Mouse (Mus musculus) thymus, postnatal 0 days (tissue): Measurements from ENCODE around the gene Trap1. TPM values are rescaled to one million over a fixed set of nuclear protein-coding genes. Genes with fewer than 3 reads are reported as not detected.
A peak's percentile ranks its signal among the peaks of the same experiment; 100 is the strongest.
"Not testable (repeated sequence)": the region's sequence is repeated elsewhere in the genome, so short reads cannot be mapped to it uniquely, and the experiment has no call there.

Experiments
- DNase-seq: peaks from one replicate; pipeline ENCODE4 v3.0.0-alpha.2; 2015; ENCODE audit warnings: low spot score
- polyA plus RNA-seq: library from polyadenylated mRNA; unstranded; fragments of >200 nt; fragmentation: Nextera tagmentation; extraction: Ambion mirVana; gene quantifications from 2 replicates; pipeline ENCODE4 v1.2.1, GENCODE M21; 2015

The Trap1 gene
- polyA plus RNA-seq, 1 experiment from 2014 or later: 82.8 TPM

GRCm38 (mm10) chr16:4036807-4037206 lies 40.8 kb downstream of the Trap1 start, which contains the start of gene Dnase1:
Dnase1 (plus strand) TSS chr16:4036942.
- DNase-seq: no peak

GRCm38 (mm10) chr16:4035575-4035974 lies 42.1 kb downstream of the Trap1 start:
- no peak for DNase-seq

GRCm38 (mm10) chr16:4034476-4034875 lies 43.2 kb downstream of the Trap1 start:
- DNase-seq: no peak

GRCm38 (mm10) chr16:4033971-4034370 lies 43.7 kb downstream of the Trap1 start:
- no peak for DNase-seq

- DNase-seq: no peak
These were observed 45.3 kb downstream of the Trap1 start for GRCm38 (mm10) chr16:4032341-4032748.

GRCm38 (mm10) chr16:4031441-4032274 lies 46.0 kb downstream of the Trap1 start:
- DNase-seq: no peak

GRCm38 (mm10) chr16:4030501-4030900 lies 47.1 kb downstream of the Trap1 start:
- DNase-seq: no peak

GRCm38 (mm10) chr16:4029371-4029841 lies 48.2 kb downstream of the Trap1 start:
- DNase-seq: no peak

- DNase-seq: no peak
These were observed 50.4 kb downstream of the Trap1 start for GRCm38 (mm10) chr16:4027211-4027610.

- DNase-seq: no peak
These were observed 51.0 kb downstream of the Trap1 start for GRCm38 (mm10) chr16:4026672-4027071.

- no peak for DNase-seq
These were observed 54.9 kb downstream of the Trap1 start for GRCm38 (mm10) chr16:4022719-4023118.

GRCm38 (mm10) chr16:4021241-4021640 lies 56.4 kb downstream of the Trap1 start:
- DNase-seq: no peak

GRCm38 (mm10) chr16:4017466-4017865 lies 60.2 kb downstream of the Trap1 start:
- not testable (repeated sequence) for DNase-seq

- DNase-seq: not testable (repeated sequence)
These were observed 60.8 kb downstream of the Trap1 start for GRCm38 (mm10) chr16:4016786-4017185.

- DNase-seq: no peak
These were observed 63.5 kb downstream of the Trap1 start for GRCm38 (mm10) chr16:4014040-4014668.

GRCm38 (mm10) chr16:4012882-4013570 lies 64.6 kb downstream of the Trap1 start:
- no peak for DNase-seq

- DNase-seq: peak; percentile 99
These were observed 73.9 kb downstream of the Trap1 start, which contains the start of gene Slx4 for GRCm38 (mm10) chr16:4003489-4004398. Slx4 (minus strand) TSS chr16:4003770.
